Mouse (Mus musculus): ENCODE data around the gene Dgkb.

The Dgkb gene

GRCm38 (mm10) chr12:38386991-38387390, 569.5 kb downstream of the Dgkb start:
- DNase-seq, result no peak

- DNase-seq, result no peak
Measured at GRCm38 (mm10) chr12:38387654-38388053, 570.1 kb downstream of the Dgkb start.

- no peak for DNase-seq
Measured at GRCm38 (mm10) chr12:38388243-38388642, 570.7 kb downstream of the Dgkb start.

- no peak for DNase-seq
Measured at GRCm38 (mm10) chr12:38397754-38398312, 580.3 kb downstream of the Dgkb start.

- DNase-seq, result no peak
Measured at GRCm38 (mm10) chr12:38400089-38400488, 582.6 kb downstream of the Dgkb start.

- no peak for DNase-seq
Measured at GRCm38 (mm10) chr12:38435364-38436130, 618.0 kb downstream of the Dgkb start.

- DNase-seq, result no peak
Measured at GRCm38 (mm10) chr12:38436131-38436436, 618.6 kb downstream of the Dgkb start.

- DNase-seq, result no peak
Measured at GRCm38 (mm10) chr12:38450323-38451087, 633.0 kb downstream of the Dgkb start.

GRCm38 (mm10) chr12:38451677-38452076, 634.2 kb downstream of the Dgkb start:
- no peak for DNase-seq

- DNase-seq, result no peak
Measured at GRCm38 (mm10) chr12:38468191-38468590, 650.7 kb downstream of the Dgkb start.

GRCm38 (mm10) chr12:38468605-38469004, 651.1 kb downstream of the Dgkb start:
- DNase-seq, result no peak

- DNase-seq, result no peak
Measured at GRCm38 (mm10) chr12:38497229-38497628, 679.7 kb downstream of the Dgkb start.

GRCm38 (mm10) chr12:38500931-38501330, 683.4 kb downstream of the Dgkb start:
- DNase-seq, result no peak

GRCm38 (mm10) chr12:38508195-38508594, 690.7 kb downstream of the Dgkb start:
- no peak for DNase-seq

- DNase-seq, result no peak
Measured at GRCm38 (mm10) chr12:38545431-38545830, 727.9 kb downstream of the Dgkb start.

GRCm38 (mm10) chr12:38577141-38577540, 759.6 kb downstream of the Dgkb start:
- no peak for DNase-seq

- no peak for DNase-seq
Measured at GRCm38 (mm10) chr12:38579191-38579817, 761.8 kb downstream of the Dgkb start.

GRCm38 (mm10) chr12:38586368-38586865, 768.9 kb downstream of the Dgkb start:
- DNase-seq, result no peak

GRCm38 (mm10) chr12:38589951-38590350, 772.4 kb downstream of the Dgkb start:
- no peak for DNase-seq

GRCm38 (mm10) chr12:38593653-38594052, 776.1 kb downstream of the Dgkb start:
- no peak for DNase-seq

- no peak for DNase-seq
Measured at GRCm38 (mm10) chr12:38594055-38594454, 776.5 kb downstream of the Dgkb start.

- no peak for DNase-seq
Measured at GRCm38 (mm10) chr12:38596416-38597062, 779.0 kb downstream of the Dgkb start.

GRCm38 (mm10) chr12:38598096-38598495, 780.6 kb downstream of the Dgkb start:
- no peak for DNase-seq
